Mouse (Mus musculus) neural tube, embryonic 15.5 days (tissue): Measurements from ENCODE around the gene Grap. TPM values are rescaled to one million over a fixed set of nuclear protein-coding genes. Genes with fewer than 3 reads are reported as not detected.

Experiments used
- ATAC-seq: fragments of 200-750 bp; cut with Nextera tagmentation; 2 replicates; pipeline ENCODE4 v1.8.0; 2017; ENCODE audit warnings: mild to moderate bottlenecking, moderate TSS enrichment, moderate library complexity; ENCODE audit not compliant: low FRiP score
- H3K27ac ChIP-seq: fragments of 300-500 bp; sonication (generic); replicated peaks from 2 replicates; pipeline ENCODE4 v1.5.1; 2015; ENCODE audit warnings: mild to moderate bottlenecking, inconsistent platforms
- H3K27me3 ChIP-seq: fragments of 300-500 bp; sonication (generic); replicated peaks from 2 replicates; pipeline ENCODE4 v1.6.1; 2015; ENCODE audit warnings: inconsistent platforms
- H3K36me3 ChIP-seq: fragments of 300-500 bp; sonication (generic); 2 replicates; pipeline ENCODE4 v1.6.1; 2015; ENCODE audit warnings: inconsistent platforms
- H3K4me1 ChIP-seq: fragments of 300-500 bp; sonication (generic); 2 replicates; pipeline ENCODE4 v1.6.1; 2015; ENCODE audit warnings: inconsistent platforms
- H3K4me2 ChIP-seq: fragments of 300-500 bp; sonication (generic); 2 replicates; pipeline ENCODE4 v1.6.1; 2015; ENCODE audit warnings: inconsistent platforms, mild to moderate bottlenecking, moderate library complexity
- H3K4me3 ChIP-seq: fragments of 300-500 bp; sonication (generic); replicated peaks from 2 replicates; pipeline ENCODE4 v1.5.1; 2015; ENCODE audit warnings: mild to moderate bottlenecking, inconsistent platforms
- H3K9ac ChIP-seq: fragments of 300-500 bp; sonication (generic); replicated peaks from 2 replicates; pipeline ENCODE4 v1.6.1; 2015; ENCODE audit warnings: mild to moderate bottlenecking, inconsistent platforms
- H3K9me3 ChIP-seq: fragments of 300-500 bp; sonication (generic); replicated peaks from 2 replicates; pipeline ENCODE4 v1.6.1; 2016; ENCODE audit warnings: inconsistent platforms
- WGBS: fragments of 180-500 bp; shearing (Covaris S2); methylation state at CpG from one replicate; pipeline ENCODE4 v1.1.7; 2015; ENCODE audit warnings: mixed read lengths; 5-methylcytosine and 5-hydroxymethylcytosine counted together
- polyA plus RNA-seq: library from polyadenylated mRNA; unstranded; fragments of >200 nt; fragmentation: Nextera tagmentation; extraction: Ambion mirVana; gene quantifications from 2 replicates; pipeline ENCODE4 v1.2.1, GENCODE M21; 2015

Grap gene
- polyA plus RNA-seq, 1 experiment from 2014 or later, result 9.4 TPM

- WGBS, result 95% methylated on average over 5 of the region's 5 CpGs
- H3K4me1 ChIP-seq, result no peaks in the 10 kb centered on the region
- H3K27ac ChIP-seq, result no peak overlapping the region
- ATAC-seq, result no peak
- H3K27me3 ChIP-seq, result no peaks in the 10 kb centered on the region
- no peaks in the 10 kb centered on the region for H3K36me3 ChIP-seq
- H3K4me3 ChIP-seq, result no peak overlapping the region
- H3K4me2 ChIP-seq, result no peak overlapping the region
- H3K9ac ChIP-seq, result no peak overlapping the region
- no peaks in the 10 kb centered on the region for H3K9me3 ChIP-seq
Observed at GRCm38 (mm10) chr11:61662189-61662588, 9.1 kb downstream of the Grap start.

DNA sequence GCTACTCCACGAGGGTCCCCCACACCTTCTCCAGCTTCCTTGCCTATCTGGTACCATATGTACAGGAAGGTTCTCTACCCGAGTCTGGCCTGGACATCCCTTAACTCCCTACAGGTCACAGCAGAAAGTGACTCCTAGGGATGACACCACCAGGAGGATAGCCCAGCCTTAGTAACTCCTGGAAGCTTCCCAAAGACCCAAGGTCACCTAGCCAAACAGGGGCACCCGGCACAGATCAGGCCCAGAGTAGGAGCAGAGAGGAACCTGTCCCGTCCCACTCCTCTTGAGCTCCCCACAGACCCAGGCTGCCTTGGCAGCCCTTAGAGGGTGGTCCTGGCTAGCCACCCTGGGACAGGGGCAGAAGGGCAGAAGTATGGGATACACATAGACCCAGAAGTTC, 12.3 kb downstream of the Grap start:
- H3K4me3 ChIP-seq, result no peak overlapping the region
- ATAC-seq, result no peak
- H3K9me3 ChIP-seq, result no peaks in the 10 kb centered on the region
- WGBS, result 90% methylated on average over 4 of the region's 4 CpGs
- no peak overlapping the region for H3K4me2 ChIP-seq
- H3K27ac ChIP-seq, result no peak overlapping the region
- no peak overlapping the region for H3K9ac ChIP-seq
- no peaks in the 10 kb centered on the region for H3K4me1 ChIP-seq
- no peaks in the 10 kb centered on the region for H3K36me3 ChIP-seq
- no peaks in the 10 kb centered on the region for H3K27me3 ChIP-seq

DNA sequence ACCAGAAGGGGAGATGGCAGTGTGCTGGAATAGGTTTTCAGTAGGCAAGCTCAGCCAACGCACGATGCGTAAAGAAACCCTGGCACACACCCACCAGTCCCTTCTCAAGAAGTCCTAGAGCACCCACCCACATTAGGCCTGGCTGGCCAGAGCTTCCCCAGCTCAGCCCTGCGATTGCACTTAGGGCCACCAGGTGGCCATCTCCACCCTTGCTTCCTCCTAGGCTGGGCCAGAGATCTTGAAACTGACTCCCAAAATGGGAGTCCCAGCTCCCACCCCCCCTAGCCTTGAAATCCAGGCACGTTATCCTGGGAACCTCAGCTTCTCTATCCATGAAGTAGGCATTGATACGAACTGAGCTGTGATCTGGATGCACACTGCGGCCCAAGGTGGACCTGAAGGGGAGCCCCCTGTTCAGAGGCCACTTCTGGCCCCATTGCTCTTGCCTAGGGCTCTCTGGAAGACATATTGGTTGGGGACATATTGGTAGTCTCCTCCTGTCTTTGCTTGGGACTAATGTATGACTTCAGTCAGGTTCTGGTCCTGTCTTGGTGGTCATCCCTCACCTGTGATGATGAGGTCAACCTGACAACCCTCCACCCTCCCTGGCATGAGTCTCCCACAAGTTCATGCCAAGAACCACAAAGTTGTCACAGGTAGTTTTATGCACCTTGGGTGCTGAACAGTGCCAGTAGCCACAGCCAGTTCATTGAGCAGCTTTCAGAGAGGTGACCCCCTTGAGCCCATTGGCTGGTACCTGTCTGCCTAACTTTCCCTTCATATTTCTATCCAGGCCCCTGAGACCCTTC, 13.1 kb downstream of the Grap start:
- H3K4me3 ChIP-seq, result no peak overlapping the region
- H3K27ac ChIP-seq, result no peak overlapping the region
- no peak for ATAC-seq
- no peak overlapping the region for H3K4me2 ChIP-seq
- no peak overlapping the region for H3K9ac ChIP-seq
- H3K9me3 ChIP-seq, result no peaks in the 10 kb centered on the region
- WGBS, result 49% methylated on average over 7 of the region's 7 CpGs
- no peaks in the 10 kb centered on the region for H3K36me3 ChIP-seq
- H3K27me3 ChIP-seq, result no peaks in the 10 kb centered on the region
- no peaks in the 10 kb centered on the region for H3K4me1 ChIP-seq

- H3K9ac ChIP-seq, result no peak overlapping the region
- no peaks in the 10 kb centered on the region for H3K4me1 ChIP-seq
- no peaks in the 10 kb centered on the region for H3K27me3 ChIP-seq
- H3K27ac ChIP-seq, result no peak overlapping the region
- WGBS, result 88% methylated on average over 5 of the region's 5 CpGs
- no peak for ATAC-seq
- no peaks in the 10 kb centered on the region for H3K9me3 ChIP-seq
- H3K4me2 ChIP-seq, result no peak overlapping the region
- no peaks in the 10 kb centered on the region for H3K36me3 ChIP-seq
- H3K4me3 ChIP-seq, result no peak overlapping the region
Observed at GRCm38 (mm10) chr11:61667248-61667647, 14.2 kb downstream of the Grap start.

DNA sequence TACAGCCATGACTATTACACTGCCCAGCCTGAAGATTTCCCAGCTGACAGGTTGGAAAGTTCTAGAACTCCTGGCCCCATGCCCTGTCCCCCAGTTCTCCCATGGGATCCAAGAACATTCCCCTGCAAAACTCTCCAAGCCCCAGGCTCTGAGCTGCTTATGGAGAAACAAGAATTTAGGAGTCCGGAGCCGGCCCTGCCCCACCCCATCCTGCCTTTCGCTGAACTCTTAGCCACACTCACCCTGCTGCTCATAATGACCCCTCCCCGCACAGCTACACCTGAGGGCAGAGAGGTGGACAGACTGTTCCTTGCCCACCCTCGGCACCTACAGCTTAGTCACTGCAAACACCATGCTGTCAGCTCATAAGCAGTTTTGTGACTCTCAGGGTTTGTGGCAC, 14.7 kb downstream of the Grap start:
- no peaks in the 10 kb centered on the region for H3K9me3 ChIP-seq
- no peak overlapping the region for H3K4me2 ChIP-seq
- ATAC-seq, result no peak

DNA sequence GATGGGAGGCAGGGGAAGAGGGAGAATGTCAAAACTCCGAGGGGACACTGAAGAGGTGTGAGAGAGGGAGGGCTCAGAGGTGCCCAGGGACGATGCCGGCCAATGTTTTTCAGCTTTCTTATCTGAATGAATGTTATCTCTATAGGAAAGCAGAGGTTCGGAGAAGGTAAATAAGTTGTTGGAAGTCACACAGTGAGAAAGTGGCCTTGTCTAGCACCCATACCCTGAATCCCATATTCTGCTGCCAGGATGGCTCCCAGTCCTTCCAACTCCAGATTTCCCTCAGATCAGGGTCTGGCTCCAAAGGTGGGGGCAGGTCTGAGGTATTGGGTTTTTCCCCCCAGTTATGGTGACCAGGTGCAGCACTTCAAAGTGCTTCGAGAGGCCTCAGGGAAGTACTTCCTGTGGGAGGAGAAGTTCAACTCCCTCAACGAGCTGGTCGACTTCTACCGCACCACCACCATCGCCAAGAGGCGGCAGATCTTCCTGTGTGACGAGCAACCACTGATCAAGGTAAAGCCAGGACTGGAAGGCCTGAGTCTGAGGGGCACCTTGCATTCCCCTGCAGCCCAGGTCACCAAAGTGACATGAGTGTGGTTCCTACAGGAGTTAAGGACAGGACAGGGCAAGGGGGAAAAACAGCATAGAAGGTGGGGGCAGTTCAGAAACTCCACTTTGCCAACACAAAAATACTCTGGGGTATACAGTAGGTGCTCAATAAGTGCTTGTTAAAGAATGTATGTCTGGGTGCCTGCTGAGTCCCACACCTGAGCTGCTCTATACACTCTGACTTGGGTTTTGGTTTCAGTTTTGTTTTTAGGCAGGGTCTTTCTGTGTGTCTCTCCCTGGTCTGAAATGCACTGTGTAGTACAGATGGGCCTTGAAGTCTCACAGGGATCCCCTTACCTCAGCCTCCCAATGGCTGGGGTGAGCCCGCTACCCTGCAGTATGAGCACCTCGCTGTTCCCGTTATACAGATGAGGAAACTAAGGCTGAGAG, 16.7 kb downstream of the Grap start:
- ATAC-seq, result no peak
- Histone ChIP-seq H3K4me1 (peaks cover 7% of the 10 kb centered on the region), H3K9ac (no peak overlapping the region), H3K4me3 (no peak overlapping the region), H3K27ac (no peak overlapping the region), H3K9me3 (no peaks in the 10 kb centered on the region), H3K36me3 (no peaks in the 10 kb centered on the region), H3K27me3 (no peaks in the 10 kb centered on the region), H3K4me2 (no peak overlapping the region)
- WGBS, result 81% methylated on average over 14 of the region's 14 CpGs

More for the DNA sequence above, 14.7 kb downstream of the Grap start:
- no peak overlapping the region for H3K27ac ChIP-seq
- no peaks in the 10 kb centered on the region for H3K27me3 ChIP-seq
- no peaks in the 10 kb centered on the region for H3K36me3 ChIP-seq
- 77% methylated on average over 5 of the region's 5 CpGs for WGBS
- no peaks in the 10 kb centered on the region for H3K4me1 ChIP-seq
- H3K4me3 ChIP-seq, result no peak overlapping the region
- H3K9ac ChIP-seq, result no peak overlapping the region

DNA sequence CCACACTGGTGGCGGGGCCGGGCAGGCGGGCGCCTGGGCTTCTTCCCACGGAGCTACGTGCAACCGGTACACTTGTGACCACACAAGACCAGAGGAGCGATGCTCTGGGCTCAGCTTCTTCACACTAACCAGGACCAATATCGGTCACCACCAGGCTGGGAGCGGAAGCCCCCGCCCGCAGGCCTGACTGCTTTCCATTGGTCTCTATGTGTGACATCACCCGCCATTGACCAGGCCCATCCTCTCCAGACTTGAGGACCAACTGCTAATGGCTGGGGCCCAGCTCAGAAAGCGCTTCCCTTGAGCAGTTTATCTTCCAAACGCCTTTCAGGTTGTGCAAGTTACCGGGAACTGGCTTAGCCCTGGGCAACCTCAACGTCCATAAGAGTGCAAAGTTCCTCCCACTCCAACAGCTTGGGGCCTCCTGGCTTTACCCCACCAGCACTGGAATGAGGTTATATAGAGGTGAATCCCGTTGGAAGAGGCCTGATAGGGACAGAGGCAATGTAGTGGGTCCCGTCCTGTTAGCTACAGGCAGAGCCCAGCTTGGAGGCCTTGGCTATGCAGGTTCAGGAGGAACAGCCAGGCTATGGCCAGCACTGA, 18.8 kb downstream of the Grap start:
- H3K36me3 ChIP-seq, result no peaks in the 10 kb centered on the region
- H3K27me3 ChIP-seq, result no peaks in the 10 kb centered on the region
- 66% methylated on average over 19 of the region's 19 CpGs for WGBS
- ATAC-seq, result no peak
- no peak overlapping the region for H3K4me3 ChIP-seq
- no peak overlapping the region for H3K4me2 ChIP-seq
- no peaks in the 10 kb centered on the region for H3K9me3 ChIP-seq
- H3K9ac ChIP-seq, result no peak overlapping the region
- no peak overlapping the region for H3K27ac ChIP-seq
- peaks cover 9% of the 10 kb centered on the region for H3K4me1 ChIP-seq

DNA sequence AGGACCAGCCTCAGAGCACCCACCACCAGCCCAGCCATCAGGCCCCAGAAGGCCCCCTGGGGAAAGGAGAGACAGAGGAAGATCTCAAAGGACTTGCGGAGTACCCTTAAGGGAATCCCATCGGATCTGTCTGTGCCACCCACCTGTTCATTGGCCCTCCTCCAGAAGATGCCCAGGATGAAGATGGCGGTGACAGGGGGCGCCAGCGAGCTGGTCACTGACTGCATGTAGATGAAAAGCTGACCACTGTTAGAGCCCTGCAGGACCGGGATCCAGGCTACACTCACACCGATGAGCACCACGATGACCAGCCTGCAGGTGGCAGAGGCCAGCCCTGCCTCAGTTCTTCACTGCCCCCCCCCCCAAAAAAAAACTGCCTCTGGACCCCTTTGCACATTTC, 20.6 kb downstream of the Grap start:
- Histone ChIP-seq H3K4me2 (no peak overlapping the region), H3K9me3 (no peaks in the 10 kb centered on the region), H3K27ac (no peak overlapping the region), H3K36me3 (no peaks in the 10 kb centered on the region), H3K27me3 (no peaks in the 10 kb centered on the region), H3K4me3 (no peak overlapping the region), H3K4me1 (peaks cover 9% of the 10 kb centered on the region), H3K9ac (no peak overlapping the region)
- 33% methylated on average over 8 of the region's 8 CpGs for WGBS
- ATAC-seq, result no peak

GRCm38 (mm10) chr11:61674151-61674838, 21.2 kb downstream of the Grap start:
- 22% methylated on average over 19 of the region's 19 CpGs for WGBS
- no peaks in the 10 kb centered on the region for H3K9me3 ChIP-seq
- H3K4me1 ChIP-seq, result peaks cover 9% of the 10 kb centered on the region
- no peak for ATAC-seq
- H3K27me3 ChIP-seq, result no peaks in the 10 kb centered on the region
- H3K36me3 ChIP-seq, result no peaks in the 10 kb centered on the region
- H3K4me2 ChIP-seq, result peak overlapping the region; percentile 35
- no peak overlapping the region for H3K4me3 ChIP-seq
- no peak overlapping the region for H3K27ac ChIP-seq
- no peak overlapping the region for H3K9ac ChIP-seq

GRCm38 (mm10) chr11:61674839-61675159, 21.7 kb downstream of the Grap start:
- Histone ChIP-seq H3K27me3 (no peaks in the 10 kb centered on the region), H3K9ac (no peak overlapping the region), H3K27ac (no peak overlapping the region), H3K36me3 (no peaks in the 10 kb centered on the region), H3K4me3 (no peak overlapping the region), H3K4me2 (peak overlapping the region; percentile 35), H3K4me1 (peaks cover 9% of the 10 kb centered on the region), H3K9me3 (no peaks in the 10 kb centered on the region)
- no peak for ATAC-seq
- 4% methylated on average over 8 of the region's 8 CpGs for WGBS

DNA sequence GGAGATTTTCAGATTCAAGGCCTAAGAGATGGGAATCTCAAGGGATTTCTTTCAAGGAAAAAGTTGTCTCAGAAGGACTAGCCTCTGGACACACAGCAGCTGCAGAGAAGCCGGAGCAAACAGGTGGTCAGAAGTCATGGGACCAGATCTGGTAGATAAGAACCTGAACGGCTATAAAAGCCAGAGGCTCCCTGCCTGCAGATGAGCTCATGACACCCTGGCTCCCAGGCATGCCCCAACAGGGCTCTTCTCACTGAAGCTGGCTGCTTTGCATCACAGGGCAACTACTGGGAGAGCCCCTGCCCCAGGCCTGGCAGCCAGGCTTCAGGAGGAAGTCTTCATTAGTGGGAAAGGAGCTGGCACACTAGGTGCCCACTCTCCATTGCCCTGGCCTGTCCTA, 22.3 kb downstream of the Grap start:
- no peak for ATAC-seq
- H3K36me3 ChIP-seq, result no peaks in the 10 kb centered on the region
- no peak overlapping the region for H3K4me3 ChIP-seq
- no peak overlapping the region for H3K9ac ChIP-seq
- 51% methylated on average over 2 of the region's 2 CpGs for WGBS
- H3K27me3 ChIP-seq, result no peaks in the 10 kb centered on the region
- no peak overlapping the region for H3K4me2 ChIP-seq
- H3K27ac ChIP-seq, result no peak overlapping the region
- no peaks in the 10 kb centered on the region for H3K9me3 ChIP-seq
- peaks cover 9% of the 10 kb centered on the region for H3K4me1 ChIP-seq
